Mouse (Mus musculus): ENCODE results near the gene 4930544D05Rik.

Gene 4930544D05Rik

GRCm38 (mm10) chr11:70644564-70645103 lies 29.0 kb downstream of the 4930544D05Rik start:
- peak; percentile 50 to 51 for DNase-seq

GRCm38 (mm10) chr11:70645461-70646258 lies 30.0 kb downstream of the 4930544D05Rik start:
- no peak for DNase-seq

- DNase-seq, result peak; percentile 53 to 66
These were observed 30.6 kb downstream of the 4930544D05Rik start for GRCm38 (mm10) chr11:70646259-70646555.

DNA sequence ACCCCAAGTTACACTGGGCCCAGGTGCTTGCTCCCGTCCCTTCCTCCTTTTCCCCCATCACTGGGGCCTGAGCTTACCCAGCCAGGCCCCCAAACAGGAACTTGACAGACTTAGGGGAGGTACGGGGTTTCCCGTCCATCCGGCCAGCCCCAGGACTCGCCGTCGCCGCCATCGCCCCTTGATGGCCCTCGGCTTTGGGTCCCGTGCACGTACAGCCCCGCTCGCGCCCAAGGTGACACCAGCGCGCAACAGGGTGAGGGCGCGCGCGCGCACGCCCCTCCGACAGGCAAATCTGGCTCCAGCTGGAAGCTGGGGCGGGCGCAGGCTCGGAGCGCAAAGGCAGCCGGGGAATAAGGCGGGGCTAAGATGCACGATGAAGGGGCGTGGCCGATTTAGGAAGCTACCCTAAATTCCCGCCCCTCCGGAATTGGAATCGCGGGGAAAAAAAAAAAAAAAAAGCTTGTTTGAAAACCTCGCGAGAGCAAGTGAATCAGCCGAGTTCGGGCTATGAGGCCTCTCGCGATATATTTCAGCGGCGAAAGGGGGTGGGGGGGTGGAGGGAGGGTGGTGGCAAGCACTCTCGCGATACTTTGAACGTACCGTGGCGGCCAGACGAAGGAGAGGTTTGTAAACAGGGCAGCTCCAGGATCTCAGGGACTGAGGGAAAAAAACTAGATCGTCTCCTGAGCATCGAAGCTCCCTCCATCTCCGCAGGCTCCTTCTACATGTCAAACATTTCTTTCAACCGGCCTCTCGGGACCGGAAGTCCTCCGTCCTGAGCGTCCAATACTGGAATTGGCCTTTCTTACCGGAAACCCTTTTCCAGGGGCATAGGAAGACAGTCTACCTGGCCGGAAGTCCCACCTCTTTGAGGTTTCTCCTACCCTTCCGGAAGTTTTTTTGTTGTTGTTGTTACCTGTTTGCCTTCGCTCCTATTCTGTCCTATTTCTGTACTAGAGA lies 31.3 kb downstream of the 4930544D05Rik start, which contains the start of the genes Rnf167 and Slc25a11:
Gene Rnf167, plus strand, starts transcription at position 545 of the 960 bp plus-strand sequence.
Gene Slc25a11, minus strand, starts transcription at position 789 of the 960 bp plus-strand sequence.
- peak; percentile 97 to 98 for DNase-seq

DNA sequence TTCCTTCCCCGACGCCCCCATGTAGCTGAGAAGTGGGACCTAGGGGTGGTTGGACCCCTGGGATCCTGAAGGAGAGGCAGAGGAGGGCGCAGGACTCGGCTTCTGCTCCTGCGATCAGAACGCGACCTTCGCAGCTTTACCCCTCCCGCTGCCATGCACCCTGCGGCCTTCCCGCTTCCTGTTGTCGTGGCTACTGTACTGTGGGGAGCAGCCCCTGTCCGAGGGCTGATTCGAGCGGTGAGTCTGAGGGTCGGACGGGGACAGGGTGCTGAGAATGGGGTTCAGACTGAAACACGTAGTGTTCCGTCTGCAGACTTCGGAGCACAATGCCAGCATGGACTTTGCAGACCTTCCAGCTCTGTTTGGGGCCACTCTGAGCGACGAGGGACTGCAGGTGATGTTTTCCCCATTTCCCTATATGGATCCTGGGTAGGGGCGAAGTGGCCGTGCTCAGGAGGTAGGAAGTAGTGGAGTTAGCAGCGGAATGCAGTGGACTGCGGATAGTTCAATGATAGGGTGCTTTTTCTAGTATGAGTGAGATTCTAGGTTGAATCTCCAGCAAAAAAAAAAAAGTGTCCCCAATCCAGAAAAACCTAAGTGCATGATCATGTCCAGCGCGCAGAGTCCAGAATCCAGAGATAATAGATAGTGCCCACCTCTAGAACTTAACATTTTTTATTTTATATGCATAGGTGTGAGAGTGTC lies 32.2 kb downstream of the 4930544D05Rik start:
- DNase-seq, result peak; percentile 44 to 46

- no peak for DNase-seq
These were observed 32.9 kb downstream of the 4930544D05Rik start for GRCm38 (mm10) chr11:70648512-70648911.

GRCm38 (mm10) chr11:70649185-70649734 lies 33.6 kb downstream of the 4930544D05Rik start:
- no peak for DNase-seq

DNA sequence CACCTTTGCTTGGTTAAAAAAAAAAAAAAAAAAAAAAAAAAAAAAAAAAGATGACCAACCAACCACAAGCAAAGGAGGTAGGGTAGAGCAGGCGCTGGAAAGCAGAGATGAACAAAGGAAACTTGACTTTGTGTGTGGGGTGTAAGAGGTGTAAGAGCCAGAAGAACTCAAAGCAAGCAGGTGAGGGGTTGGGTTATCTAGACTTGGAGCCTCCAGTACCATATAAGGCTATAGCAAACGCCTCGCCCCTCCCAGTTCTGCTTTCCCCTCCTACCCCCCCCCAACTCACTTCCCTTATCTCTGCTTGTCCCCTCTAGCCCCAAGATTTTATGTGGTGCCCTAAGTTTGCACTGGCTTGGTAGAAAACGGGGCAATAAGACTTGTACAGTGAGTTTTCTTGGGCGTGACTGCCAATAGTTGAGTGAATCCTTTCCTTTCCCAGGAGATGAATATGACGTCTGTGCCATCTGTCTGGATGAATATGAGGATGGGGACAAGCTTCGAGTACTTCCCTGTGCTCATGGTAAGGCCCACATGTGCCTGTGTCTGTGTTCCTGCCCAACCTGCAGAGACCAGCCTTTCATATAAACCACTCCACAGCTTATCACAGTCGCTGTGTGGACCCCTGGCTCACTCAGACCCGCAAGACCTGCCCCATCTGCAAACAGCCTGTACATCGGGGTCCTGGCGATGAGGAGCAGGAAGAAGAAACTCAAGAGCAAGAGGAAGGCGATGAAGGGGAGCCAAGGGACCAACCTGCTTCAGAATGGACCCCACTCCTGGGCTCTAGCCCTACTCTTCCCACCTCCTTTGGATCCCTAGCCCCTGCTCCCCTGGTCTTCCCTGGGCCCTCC lies 34.9 kb downstream of the 4930544D05Rik start:
- no peak for DNase-seq

DNA sequence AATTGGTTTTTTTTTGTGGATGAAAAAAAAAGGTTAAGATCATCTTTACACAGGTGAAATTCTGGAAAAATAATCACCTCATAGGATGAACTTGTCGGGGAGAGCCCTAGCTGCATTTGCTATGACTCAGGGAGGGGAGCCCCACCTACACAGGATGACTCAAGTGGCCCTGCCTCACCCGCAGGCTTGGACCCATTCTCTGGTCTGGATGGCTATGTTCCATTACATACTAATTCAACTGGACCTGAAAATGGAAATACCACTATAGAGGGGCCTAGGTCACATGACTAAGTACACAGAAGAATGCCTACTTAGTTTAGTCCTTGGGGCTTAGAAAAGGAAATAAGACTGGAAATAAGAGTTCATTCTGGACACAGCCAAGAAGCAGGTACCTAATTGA lies 35.7 kb downstream of the 4930544D05Rik start:
- no peak for DNase-seq

DNA sequence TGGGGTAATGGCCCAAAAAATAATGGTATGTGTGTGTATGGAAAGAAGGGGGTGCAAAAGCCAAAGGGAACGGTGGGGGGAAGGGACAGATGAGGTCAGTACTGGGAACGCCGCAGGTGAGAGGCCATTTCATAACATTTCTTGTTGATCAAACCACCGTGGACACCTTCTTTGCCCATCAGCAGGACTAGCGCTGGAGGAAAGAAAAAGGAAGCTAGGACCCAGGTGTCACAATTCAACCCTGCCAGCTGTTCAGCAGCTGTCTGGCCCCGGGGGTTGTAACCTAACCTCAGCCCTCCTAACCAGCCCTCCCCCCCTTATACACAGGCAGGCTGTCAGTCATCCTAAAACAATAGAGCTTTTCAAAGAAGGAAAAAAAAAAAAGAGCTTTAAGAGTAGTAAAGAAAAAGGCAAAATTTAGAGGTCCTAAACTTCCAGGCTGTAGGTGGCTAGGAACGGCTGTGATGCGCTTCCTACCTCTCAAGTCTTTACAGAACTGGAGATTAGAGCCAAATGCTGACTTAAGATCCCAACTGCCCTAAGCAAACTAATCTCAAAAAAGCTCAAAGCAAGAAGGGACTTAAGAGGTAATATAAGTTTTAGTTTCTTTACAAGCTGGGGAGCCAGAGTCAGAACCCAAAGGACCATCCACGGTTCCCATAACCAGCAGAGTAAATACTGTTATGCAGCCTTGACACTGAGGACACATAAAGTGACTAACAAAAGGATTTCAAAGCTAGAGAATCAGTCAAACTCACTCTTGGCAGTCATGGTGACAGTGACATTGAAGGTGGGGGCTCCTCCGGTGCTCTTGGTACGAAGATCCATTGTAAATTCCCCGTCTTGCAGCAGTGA lies 36.6 kb downstream of the 4930544D05Rik start:
- no peak for DNase-seq

DNA sequence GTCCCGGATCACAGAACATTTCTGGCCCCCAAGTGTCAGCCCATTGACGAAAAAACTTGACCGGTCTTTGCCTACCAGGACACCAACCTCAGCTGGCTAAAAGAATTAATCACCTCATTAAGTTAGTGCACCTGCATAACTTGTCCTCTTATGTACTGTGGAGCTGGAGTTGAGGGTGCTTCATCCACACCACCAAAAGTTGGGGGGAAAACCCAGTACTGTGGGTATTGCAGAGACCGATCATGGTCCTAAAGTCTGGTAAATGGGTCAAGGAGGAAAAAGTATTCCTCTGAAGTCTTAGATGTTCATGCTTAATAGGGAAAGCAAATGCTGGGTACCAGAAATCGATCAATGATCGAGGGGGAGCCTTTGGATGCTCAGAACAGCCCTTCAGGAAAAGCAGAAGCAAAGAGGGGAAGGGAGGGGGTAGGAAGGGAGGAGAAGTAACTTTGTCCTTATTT lies 37.3 kb downstream of the 4930544D05Rik start:
- DNase-seq, result no peak

DNA sequence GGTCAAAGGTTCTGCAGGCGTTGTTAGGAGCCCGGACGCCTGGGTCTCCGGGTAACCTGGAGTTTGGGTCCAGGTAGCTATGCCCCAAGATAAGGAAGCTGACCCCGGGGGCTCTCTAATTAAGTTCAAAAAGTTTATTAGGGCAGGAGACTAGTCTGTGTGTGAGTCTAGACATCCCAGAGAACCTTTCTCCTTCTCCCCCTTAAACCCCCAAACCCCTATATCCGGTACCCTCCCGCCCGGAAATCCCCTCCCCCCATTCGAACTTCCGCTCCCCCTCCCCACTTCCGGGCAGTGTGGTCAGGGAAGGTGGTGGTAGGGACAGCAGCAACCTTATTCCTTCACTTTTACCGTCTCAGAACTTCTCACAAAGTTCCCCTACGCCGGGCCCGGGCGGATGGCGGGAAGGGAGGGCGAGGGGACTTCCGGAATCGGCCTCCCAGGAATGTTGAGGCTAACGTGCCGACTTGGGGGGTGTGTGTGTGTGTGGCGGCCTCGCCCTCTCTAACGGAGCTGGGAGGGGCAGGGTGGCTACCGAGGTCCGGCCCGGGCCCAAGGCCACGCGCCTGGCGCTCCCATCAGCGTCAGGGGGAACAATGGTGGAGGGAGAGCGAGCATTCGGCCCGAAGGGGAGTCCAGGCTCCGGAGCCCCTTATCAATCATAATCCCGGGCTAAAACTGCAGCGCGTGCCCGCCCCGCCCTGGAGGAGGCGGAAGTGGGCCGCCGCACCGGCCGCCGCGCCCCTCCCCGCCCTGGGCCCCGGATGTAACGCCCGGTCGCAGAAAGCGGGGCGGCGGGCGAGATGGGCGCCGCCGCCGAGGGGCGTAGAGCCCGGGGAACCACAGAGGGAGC lies 37.9 kb downstream of the 4930544D05Rik start:
- peak; percentile 77 to 78 for DNase-seq

DNA sequence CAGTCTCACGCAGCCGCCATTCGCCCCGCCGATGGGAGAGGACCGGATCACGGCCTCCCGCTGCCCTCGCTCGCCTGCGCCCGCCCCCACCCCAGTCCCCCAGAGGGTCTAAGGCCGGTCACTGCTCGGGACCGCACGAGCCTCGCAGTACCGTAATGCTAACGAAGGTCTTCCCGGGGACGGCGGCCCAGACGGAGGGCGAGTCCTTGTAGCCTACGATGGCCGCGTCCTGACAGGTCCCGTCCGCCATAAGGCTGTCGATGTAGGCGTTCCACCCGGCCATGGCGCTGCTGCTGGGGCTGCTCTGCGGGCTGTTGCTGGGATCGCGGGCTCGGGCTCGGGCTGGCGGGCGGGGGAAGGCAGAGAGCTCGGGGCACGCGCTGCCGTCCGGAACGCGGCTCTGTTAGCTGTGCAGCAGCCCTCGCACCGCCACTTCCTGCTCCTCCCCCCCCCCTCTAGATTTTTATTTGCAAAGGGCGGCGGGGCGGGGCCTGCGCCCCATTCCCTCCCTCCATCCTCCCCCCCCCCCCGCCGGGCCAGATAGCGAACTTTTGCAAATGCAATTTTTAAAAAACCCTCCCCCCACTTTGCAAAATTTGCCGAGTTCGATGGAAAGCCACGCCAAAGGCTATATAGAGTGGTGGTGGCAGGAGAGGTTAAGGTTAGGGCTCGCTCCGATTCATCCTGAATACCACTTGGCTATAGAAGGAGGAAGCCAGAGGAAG lies 38.7 kb downstream of the 4930544D05Rik start, which contains the start of gene Pfn1:
Gene Pfn1, minus strand, starts transcription at position 447 of the 725 bp plus-strand sequence.
- DNase-seq, result peak; percentile 83 to 86

GRCm38 (mm10) chr11:70654923-70655570 lies 39.4 kb downstream of the 4930544D05Rik start:
- peak; percentile 89 to 92 for DNase-seq

- peak; percentile 49 to 65 for DNase-seq
These were observed 40.2 kb downstream of the 4930544D05Rik start for GRCm38 (mm10) chr11:70655571-70656455.

- peak; percentile 66 to 77 for DNase-seq
These were observed 40.8 kb downstream of the 4930544D05Rik start for GRCm38 (mm10) chr11:70656456-70656927.
